Mouse (Mus musculus): Measurements from ENCODE around the gene Tmem44.

Tmem44 gene

GRCm38 (mm10) chr16:30550748-30551192, at the start of gene Tmem44:
Gene Tmem44 (minus strand): TSS chr16:30550842.
- DNase-seq = peak in 1 of 2 experiments; percentile 13

- peak; percentile 92 to 94 for DNase-seq
Observed at GRCm38 (mm10) chr16:30599491-30600268, 49.0 kb upstream of the Tmem44 start, which contains the start of gene Fam43a. Gene Fam43a (plus strand): TSS chr16:30599723.

GRCm38 (mm10) chr16:30596959-30597681, 46.5 kb upstream of the Tmem44 start:
- DNase-seq = peak; percentile 97

GRCm38 (mm10) chr16:30595835-30596557, 45.4 kb upstream of the Tmem44 start:
- peak; percentile 55 to 73 for DNase-seq

- peak; percentile 37 to 47 for DNase-seq
Observed at GRCm38 (mm10) chr16:30595356-30595755, 44.7 kb upstream of the Tmem44 start.

GRCm38 (mm10) chr16:30591990-30592389, 41.3 kb upstream of the Tmem44 start:
- DNase-seq = peak in 1 of 2 experiments; percentile 40

GRCm38 (mm10) chr16:30590264-30591209, 39.9 kb upstream of the Tmem44 start:
- no peak for DNase-seq

GRCm38 (mm10) chr16:30587494-30588327, 37.1 kb upstream of the Tmem44 start, which contains the start of gene Lsg1:
Gene Lsg1 (minus strand): TSS chr16:30587592.
- peak; percentile 92 to 93 for DNase-seq

- no peak for DNase-seq
Observed at GRCm38 (mm10) chr16:30586935-30587493, 36.4 kb upstream of the Tmem44 start.

GRCm38 (mm10) chr16:30580765-30581164, 30.1 kb upstream of the Tmem44 start:
- DNase-seq = no peak

- DNase-seq = no peak
Observed at GRCm38 (mm10) chr16:30576392-30576791, 25.8 kb upstream of the Tmem44 start.

- DNase-seq = no peak
Observed at GRCm38 (mm10) chr16:30575815-30576214, 25.2 kb upstream of the Tmem44 start.

GRCm38 (mm10) chr16:30572239-30572638, 21.6 kb upstream of the Tmem44 start:
- no peak for DNase-seq

- no peak for DNase-seq
Observed at GRCm38 (mm10) chr16:30571378-30571777, 20.7 kb upstream of the Tmem44 start.

GRCm38 (mm10) chr16:30570173-30570572, 19.5 kb upstream of the Tmem44 start:
- DNase-seq = no peak

GRCm38 (mm10) chr16:30565631-30566030, 15.0 kb upstream of the Tmem44 start:
- DNase-seq = no peak

- no peak for DNase-seq
Observed at GRCm38 (mm10) chr16:30560601-30561000, 10.0 kb upstream of the Tmem44 start.

GRCm38 (mm10) chr16:30559312-30559992, 8.8 kb upstream of the Tmem44 start:
- no peak for DNase-seq

GRCm38 (mm10) chr16:30554109-30554508, 3.5 kb upstream of the Tmem44 start:
- no peak for DNase-seq
